Mouse (Mus musculus) forebrain, embryonic 15.5 days (tissue): ENCODE results near the gene Xrcc5. TPM values are rescaled to one million over a fixed set of nuclear protein-coding genes. Genes with fewer than 3 reads are reported as not detected.

Experiments used
- ATAC-seq: fragments of 200-750 bp; cut with Nextera tagmentation; replicated peaks from 2 replicates; pipeline ENCODE4 v1.8.0; 2017; ENCODE audit warnings: mild to moderate bottlenecking, moderate TSS enrichment, moderate library complexity
- H3K27ac ChIP-seq: fragments of 300-500 bp; sonication (generic); replicated peaks from 2 replicates; pipeline ENCODE4 v1.5.1; 2015; ENCODE audit warnings: mild to moderate bottlenecking, inconsistent platforms
- H3K27me3 ChIP-seq: fragments of 300-500 bp; sonication (generic); 2 replicates; pipeline ENCODE4 v1.6.1; 2015; ENCODE audit warnings: inconsistent platforms
- H3K36me3 ChIP-seq: fragments of 300-500 bp; sonication (generic); 2 replicates; pipeline ENCODE4 v1.6.1; 2015; ENCODE audit warnings: mild to moderate bottlenecking, inconsistent platforms
- H3K4me1 ChIP-seq: fragments of 300-500 bp; sonication (generic); 2 replicates; pipeline ENCODE4 v1.6.1; 2015; ENCODE audit warnings: inconsistent platforms
- H3K4me2 ChIP-seq: fragments of 300-500 bp; sonication (generic); replicated peaks from 2 replicates; pipeline ENCODE4 v1.6.1; 2015; ENCODE audit warnings: mild to moderate bottlenecking, inconsistent platforms
- H3K4me3 ChIP-seq: fragments of 300-500 bp; sonication (generic); 2 replicates; pipeline ENCODE4 v1.5.1; 2015; ENCODE audit warnings: mild to moderate bottlenecking, inconsistent platforms
- H3K9ac ChIP-seq: fragments of 300-500 bp; sonication (generic); replicated peaks from 2 replicates; pipeline ENCODE4 v1.6.1; 2015; ENCODE audit warnings: mild to moderate bottlenecking, inconsistent platforms
- H3K9me3 ChIP-seq: fragments of 300-500 bp; sonication (generic); 2 replicates; pipeline ENCODE4 v1.6.1; 2016; ENCODE audit warnings: inconsistent platforms
- WGBS: fragments of 180-500 bp; shearing (Covaris S2); methylation state at CpG from one replicate; pipeline ENCODE4 v1.1.7; 2015; ENCODE audit warnings: mixed read lengths; 5-methylcytosine and 5-hydroxymethylcytosine counted together
- polyA plus RNA-seq: library from polyadenylated mRNA; unstranded; fragments of >200 nt; fragmentation: Nextera tagmentation; extraction: Ambion mirVana; gene quantifications from 2 replicates; pipeline ENCODE4 v1.2.1, GENCODE M21; 2015

Gene Xrcc5
- polyA plus RNA-seq, 1 experiment from 2014 or later: 27.3 TPM

- H3K36me3 ChIP-seq: peaks cover 24% of the 10 kb centered on the region
- no peak overlapping the region for H3K27ac ChIP-seq
- H3K9ac ChIP-seq: no peak overlapping the region
- ATAC-seq: no peak
- no peak overlapping the region for H3K4me2 ChIP-seq
- H3K4me3 ChIP-seq: no peak overlapping the region
- WGBS: 88% methylated on average over 7 of the region's 7 CpGs
- H3K9me3 ChIP-seq: no peaks in the 10 kb centered on the region
- no peaks in the 10 kb centered on the region for H3K27me3 ChIP-seq
- H3K4me1 ChIP-seq: no peaks in the 10 kb centered on the region
These were observed 9.7 kb downstream of the Xrcc5 start for GRCm38 (mm10) chr1:72316901-72317300.

DNA sequence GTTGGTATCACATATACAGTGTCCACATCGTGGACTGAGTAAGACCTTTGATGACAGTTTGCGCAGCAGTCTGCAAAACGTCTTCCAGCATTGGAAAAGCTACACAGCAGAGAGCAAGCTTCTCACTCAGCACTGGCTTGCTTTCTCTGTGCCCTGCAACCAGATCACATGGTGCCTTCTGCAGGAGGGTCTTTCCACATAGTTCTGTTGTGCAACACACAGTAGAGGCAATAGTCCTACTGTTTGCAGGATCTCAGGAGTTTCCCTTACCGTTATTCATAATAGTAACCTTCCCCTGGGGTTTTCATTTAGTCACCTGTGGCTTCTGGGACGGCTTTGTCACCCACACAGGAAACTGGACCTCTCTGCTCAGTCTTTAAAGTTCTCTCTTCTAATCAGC is 13.5 kb downstream of the Xrcc5 start:
- Histone ChIP-seq H3K36me3 (peaks cover 19% of the 10 kb centered on the region), H3K27me3 (no peaks in the 10 kb centered on the region), H3K9ac (no peak overlapping the region), H3K4me3 (no peak overlapping the region), H3K27ac (no peak overlapping the region), H3K9me3 (no peaks in the 10 kb centered on the region), H3K4me1 (no peaks in the 10 kb centered on the region), H3K4me2 (no peak overlapping the region)
- ATAC-seq: no peak
- 91% methylated on average over 5 of the region's 5 CpGs for WGBS

GRCm38 (mm10) chr1:72323248-72323647 is 16.0 kb downstream of the Xrcc5 start:
- H3K4me3 ChIP-seq: no peak overlapping the region
- no peak overlapping the region for H3K4me2 ChIP-seq
- H3K9me3 ChIP-seq: no peaks in the 10 kb centered on the region
- no peak for ATAC-seq
- no peaks in the 10 kb centered on the region for H3K4me1 ChIP-seq
- H3K9ac ChIP-seq: no peak overlapping the region
- 94% methylated on average over 4 of the region's 4 CpGs for WGBS
- H3K36me3 ChIP-seq: peaks cover 32% of the 10 kb centered on the region
- H3K27me3 ChIP-seq: no peaks in the 10 kb centered on the region
- H3K27ac ChIP-seq: no peak overlapping the region

DNA sequence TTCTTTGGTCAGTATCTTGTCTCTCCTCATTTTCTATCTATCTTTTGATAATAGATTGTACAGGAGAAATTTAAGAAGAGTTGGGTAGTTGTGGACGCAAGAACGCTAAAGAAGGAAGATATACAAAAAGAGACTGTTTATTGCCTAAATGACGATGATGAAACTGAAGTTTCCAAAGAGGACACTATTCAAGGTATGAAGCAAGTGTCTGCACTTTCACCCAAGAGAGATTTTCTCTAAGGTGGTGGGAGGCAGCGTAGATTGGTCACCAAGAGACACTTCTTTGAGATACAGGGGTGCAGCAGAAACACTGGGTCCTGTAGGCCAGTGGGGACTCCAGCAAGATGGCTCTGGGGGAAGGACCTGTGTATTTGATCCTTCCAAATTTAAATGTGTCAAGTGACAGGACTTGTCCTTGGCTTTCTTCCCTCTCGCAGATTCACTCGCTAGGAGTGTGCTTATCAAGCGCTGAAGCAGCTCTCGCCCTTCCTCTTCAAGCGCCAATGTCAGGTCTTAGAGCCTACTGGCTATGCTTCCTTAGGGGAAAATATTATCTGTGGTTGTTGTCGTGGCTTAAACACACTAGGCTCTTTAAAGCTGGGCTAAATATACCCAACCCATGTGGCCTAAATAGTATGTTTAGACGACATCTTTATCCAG is 19.1 kb downstream of the Xrcc5 start:
- 91% methylated on average over 11 of the region's 11 CpGs for WGBS
- Histone ChIP-seq H3K4me2 (no peak overlapping the region), H3K36me3 (peaks cover 26% of the 10 kb centered on the region), H3K9ac (no peak overlapping the region), H3K9me3 (no peaks in the 10 kb centered on the region), H3K27ac (no peak overlapping the region), H3K4me3 (no peak overlapping the region), H3K27me3 (no peaks in the 10 kb centered on the region), H3K4me1 (no peaks in the 10 kb centered on the region)
- no peak for ATAC-seq

- Histone ChIP-seq H3K4me1 (no peaks in the 10 kb centered on the region), H3K4me2 (no peak overlapping the region), H3K9me3 (no peaks in the 10 kb centered on the region), H3K4me3 (no peak overlapping the region), H3K27me3 (no peaks in the 10 kb centered on the region), H3K9ac (no peak overlapping the region), H3K27ac (no peak overlapping the region), H3K36me3 (peaks cover 30% of the 10 kb centered on the region)
- no peak for ATAC-seq
- WGBS: 95% methylated on average over 11 of the region's 11 CpGs
These were observed 27.6 kb downstream of the Xrcc5 start for GRCm38 (mm10) chr1:72334807-72335206.

GRCm38 (mm10) chr1:72336780-72337179 is 29.6 kb downstream of the Xrcc5 start:
- WGBS: 95% methylated on average over 8 of the region's 8 CpGs
- H3K4me2 ChIP-seq: no peak overlapping the region
- H3K9ac ChIP-seq: no peak overlapping the region
- peaks cover 35% of the 10 kb centered on the region; the same call in 1 of the 2 replicates for H3K36me3 ChIP-seq
- no peak overlapping the region for H3K4me3 ChIP-seq
- no peak for ATAC-seq
- H3K27me3 ChIP-seq: no peaks in the 10 kb centered on the region
- no peaks in the 10 kb centered on the region for H3K9me3 ChIP-seq
- H3K27ac ChIP-seq: no peak overlapping the region
- H3K4me1 ChIP-seq: no peaks in the 10 kb centered on the region

DNA sequence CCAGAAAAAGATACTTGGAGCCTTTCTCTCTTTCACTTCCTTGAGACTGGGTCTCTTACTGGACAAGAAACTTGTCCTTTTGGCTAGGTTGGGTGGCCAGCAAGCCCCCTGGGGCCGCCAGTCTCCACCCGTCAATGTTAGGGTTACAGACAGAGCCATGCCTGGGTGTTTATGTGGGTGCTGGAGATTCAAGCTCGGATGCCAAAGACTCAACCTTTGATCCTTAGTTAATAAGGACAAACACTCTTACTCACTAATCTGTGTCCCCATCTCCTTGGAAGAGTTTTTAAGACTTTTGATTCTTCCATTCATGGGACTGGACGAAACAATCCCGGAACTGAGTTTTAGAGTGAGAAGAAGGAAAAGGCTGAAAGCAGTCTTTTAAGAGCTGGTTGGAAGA is 31.1 kb downstream of the Xrcc5 start:
- H3K4me3 ChIP-seq: no peak overlapping the region
- no peaks in the 10 kb centered on the region for H3K27me3 ChIP-seq
- H3K27ac ChIP-seq: no peak overlapping the region
- ATAC-seq: no peak
- no peak overlapping the region for H3K4me2 ChIP-seq
- WGBS: 96% methylated on average over 5 of the region's 5 CpGs
- no peaks in the 10 kb centered on the region for H3K9me3 ChIP-seq
- no peak overlapping the region for H3K9ac ChIP-seq
- no peaks in the 10 kb centered on the region for H3K4me1 ChIP-seq
- H3K36me3 ChIP-seq: peaks cover 39% of the 10 kb centered on the region; the same call in 1 of the 2 replicates

DNA sequence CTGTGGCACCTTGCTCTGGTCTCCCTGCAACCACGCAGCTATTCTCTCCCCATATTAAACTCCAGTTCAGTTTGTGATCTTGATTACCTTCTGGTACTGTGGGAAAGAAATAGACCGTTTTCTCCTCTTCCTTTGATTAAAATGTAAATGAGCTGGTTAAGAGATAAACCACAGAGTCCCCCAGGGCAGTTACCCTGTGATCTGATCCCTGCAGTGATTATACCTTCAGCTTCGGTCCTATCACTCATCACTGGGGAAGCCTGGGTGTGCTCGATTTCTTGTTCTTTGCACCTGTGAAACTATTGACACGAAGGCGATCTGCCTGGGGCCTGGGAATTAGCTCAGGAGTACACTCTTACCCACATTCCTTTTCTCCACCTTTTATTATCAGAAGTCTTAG is 40.7 kb downstream of the Xrcc5 start:
- ATAC-seq: no peak
- no peaks in the 10 kb centered on the region for H3K9me3 ChIP-seq
- WGBS: 80% methylated on average over 6 of the region's 6 CpGs
- H3K4me1 ChIP-seq: no peaks in the 10 kb centered on the region
- peaks cover 21% of the 10 kb centered on the region for H3K36me3 ChIP-seq
- no peak overlapping the region for H3K4me3 ChIP-seq
- no peak overlapping the region for H3K4me2 ChIP-seq
- no peaks in the 10 kb centered on the region for H3K27me3 ChIP-seq
- H3K27ac ChIP-seq: no peak overlapping the region
- no peak overlapping the region for H3K9ac ChIP-seq

DNA sequence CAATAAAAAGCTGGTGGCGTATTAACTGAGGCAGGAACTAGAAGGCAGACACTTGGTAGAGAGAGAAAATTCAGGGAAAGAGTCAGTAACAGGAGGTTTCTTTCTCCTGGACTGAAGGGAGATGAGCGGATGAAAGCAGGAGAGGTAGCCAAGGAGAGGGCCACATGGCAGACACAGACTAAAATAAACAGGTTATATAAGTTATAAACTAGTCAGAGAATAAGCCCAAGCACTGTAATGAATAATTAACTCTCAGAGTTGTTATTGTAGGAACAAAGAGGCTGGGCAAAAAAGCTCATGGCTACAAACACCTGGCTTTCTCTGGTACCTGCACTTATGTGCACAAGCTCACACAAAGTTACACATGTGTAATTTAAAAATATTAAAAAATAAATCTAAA is 47.6 kb downstream of the Xrcc5 start:
- H3K4me3 ChIP-seq: no peak overlapping the region
- no peaks in the 10 kb centered on the region for H3K4me1 ChIP-seq
- WGBS: 97% methylated on average over 2 of the region's 2 CpGs
- no peak overlapping the region for H3K9ac ChIP-seq
- H3K4me2 ChIP-seq: no peak overlapping the region
- no peaks in the 10 kb centered on the region for H3K9me3 ChIP-seq
- no peaks in the 10 kb centered on the region for H3K27me3 ChIP-seq
- no peak overlapping the region for H3K27ac ChIP-seq
- H3K36me3 ChIP-seq: peaks cover 5% of the 10 kb centered on the region
- no peak for ATAC-seq

- Histone ChIP-seq H3K4me1 (no peaks in the 10 kb centered on the region), H3K4me3 (no peak overlapping the region)
- 65% methylated on average over 2 of the region's 2 CpGs for WGBS
These were observed 51.0 kb downstream of the Xrcc5 start for GRCm38 (mm10) chr1:72358216-72358615.

DNA sequence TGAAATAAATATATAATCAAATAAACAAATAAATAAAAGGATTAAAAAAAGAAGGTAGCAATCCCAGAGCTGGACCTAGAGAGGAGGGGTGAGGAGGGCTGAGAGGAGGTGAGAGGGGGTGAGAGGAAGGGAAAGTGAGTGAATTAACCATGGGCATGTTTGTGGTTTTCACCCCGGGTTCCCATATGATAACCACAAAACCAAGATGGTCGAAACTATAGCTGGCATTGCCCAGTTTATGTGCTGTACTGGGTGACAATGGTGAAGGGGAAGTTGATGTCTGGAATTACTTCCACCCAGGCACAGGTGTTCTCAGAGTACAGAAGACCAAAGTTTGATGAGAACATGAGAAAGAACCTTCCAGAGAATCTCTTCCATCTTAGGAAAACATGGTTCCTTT is 52.2 kb downstream of the Xrcc5 start:
- ATAC-seq: no peak
- Histone ChIP-seq H3K4me3 (no peak overlapping the region), H3K9ac (no peak overlapping the region), H3K9me3 (no peaks in the 10 kb centered on the region), H3K4me1 (no peaks in the 10 kb centered on the region), H3K36me3 (peaks cover 9% of the 10 kb centered on the region), H3K27ac (no peak overlapping the region), H3K27me3 (no peaks in the 10 kb centered on the region), H3K4me2 (no peak overlapping the region)
- WGBS: 92% methylated on average over 2 of the region's 2 CpGs

More at GRCm38 (mm10) chr1:72358216-72358615, 51.0 kb downstream of the Xrcc5 start:
- no peaks in the 10 kb centered on the region for H3K27me3 ChIP-seq
- no peaks in the 10 kb centered on the region for H3K9me3 ChIP-seq
- H3K36me3 ChIP-seq: peaks cover 9% of the 10 kb centered on the region
- 0 out of 2 replicates have a peak, but pooled peaks have one; percentile 57 for ATAC-seq
- no peak overlapping the region for H3K27ac ChIP-seq
- H3K9ac ChIP-seq: no peak overlapping the region
- H3K4me2 ChIP-seq: no peak overlapping the region

GRCm38 (mm10) chr1:72360809-72361208 is 53.6 kb downstream of the Xrcc5 start:
- no peak overlapping the region for H3K4me2 ChIP-seq
- 88% methylated on average over 4 of the region's 4 CpGs for WGBS
- no peak overlapping the region for H3K4me3 ChIP-seq
- no peak overlapping the region for H3K9ac ChIP-seq
- H3K36me3 ChIP-seq: peaks cover 9% of the 10 kb centered on the region
- H3K4me1 ChIP-seq: no peaks in the 10 kb centered on the region
- H3K27ac ChIP-seq: no peak overlapping the region
- no peak for ATAC-seq
- no peaks in the 10 kb centered on the region for H3K27me3 ChIP-seq
- H3K9me3 ChIP-seq: no peaks in the 10 kb centered on the region

- Histone ChIP-seq H3K36me3 (peaks cover 4% of the 10 kb centered on the region; the same call in 1 of the 2 replicates), H3K4me3 (no peak overlapping the region), H3K9ac (no peak overlapping the region), H3K27ac (peak overlapping the region; percentile 4; the same call in 1 of the 2 replicates), H3K27me3 (no peaks in the 10 kb centered on the region), H3K4me1 (no peaks in the 10 kb centered on the region), H3K9me3 (no peaks in the 10 kb centered on the region), H3K4me2 (no peak overlapping the region)
- 85% methylated on average over 8 of the region's 8 CpGs for WGBS
- no peak for ATAC-seq
These were observed 57.4 kb downstream of the Xrcc5 start for GRCm38 (mm10) chr1:72364661-72365060.
